Mouse (Mus musculus) R1 (cell line): ENCODE measurements around the gene Zfp143.
"Not testable (repeated sequence)": the region's sequence is repeated elsewhere in the genome, so short reads cannot be mapped to it uniquely, and the experiment has no call there.

Experiments
- DNase-seq: peaks from one replicate; pipeline ENCODE4 v3.0.0-alpha.2; 2018; ENCODE audit warnings: low read depth, low spot score

Gene Zfp143

GRCm38 (mm10) chr7:110091670-110092069, 30.7 kb downstream of the Zfp143 start:
- peak; percentile 34 for DNase-seq

- no peak for DNase-seq
Observed at GRCm38 (mm10) chr7:110096332-110096731, 35.3 kb downstream of the Zfp143 start.

- peak; percentile 44 for DNase-seq
Observed at GRCm38 (mm10) chr7:110097106-110097793, 36.2 kb downstream of the Zfp143 start.

GRCm38 (mm10) chr7:110100854-110101253, 39.8 kb downstream of the Zfp143 start:
- no peak for DNase-seq

- DNase-seq = no peak
Observed at GRCm38 (mm10) chr7:110101266-110101665, 40.2 kb downstream of the Zfp143 start.

GRCm38 (mm10) chr7:110105041-110105440, 44.0 kb downstream of the Zfp143 start:
- DNase-seq = no peak

- no peak for DNase-seq
Observed at GRCm38 (mm10) chr7:110106633-110107032, 45.6 kb downstream of the Zfp143 start.

GRCm38 (mm10) chr7:110108524-110108923, 47.5 kb downstream of the Zfp143 start:
- not testable (repeated sequence) for DNase-seq

GRCm38 (mm10) chr7:110108967-110109610, 48.1 kb downstream of the Zfp143 start:
- DNase-seq = peak; percentile 71

GRCm38 (mm10) chr7:110110061-110110656, 49.1 kb downstream of the Zfp143 start:
- DNase-seq = no peak

- DNase-seq = no peak
Observed at GRCm38 (mm10) chr7:110114699-110115098, 53.7 kb downstream of the Zfp143 start.

- peak; percentile 99 for DNase-seq
Observed at GRCm38 (mm10) chr7:110116731-110117291, 55.8 kb downstream of the Zfp143 start.

- no peak for DNase-seq
Observed at GRCm38 (mm10) chr7:110118448-110118847, 57.4 kb downstream of the Zfp143 start.

- no peak for DNase-seq
Observed at GRCm38 (mm10) chr7:110120157-110120784, 59.3 kb downstream of the Zfp143 start.

GRCm38 (mm10) chr7:110121162-110121515, 60.1 kb downstream of the Zfp143 start:
- peak; percentile 71 for DNase-seq

- peak; percentile 97 for DNase-seq
Observed at GRCm38 (mm10) chr7:110121516-110122288, 60.7 kb downstream of the Zfp143 start, which contains the start of gene Wee1. Wee1 (plus strand) TSS chr7:110122046.

- DNase-seq = peak; percentile 71
Observed at GRCm38 (mm10) chr7:110122289-110122564, 61.2 kb downstream of the Zfp143 start.

- peak; percentile 64 for DNase-seq
Observed at GRCm38 (mm10) chr7:110122565-110123422, 61.8 kb downstream of the Zfp143 start.

GRCm38 (mm10) chr7:110123844-110124555, 63.0 kb downstream of the Zfp143 start:
- DNase-seq = peak; percentile 53

- no peak for DNase-seq
Observed at GRCm38 (mm10) chr7:110128566-110128965, 67.5 kb downstream of the Zfp143 start.
